Mouse (Mus musculus): ENCODE results near the gene Pop5. TPM values are rescaled to one million over a fixed set of nuclear protein-coding genes. Genes with fewer than 3 reads are reported as not detected.

The Pop5 gene
- polyA plus RNA-seq, 1 experiment, result 38.3 TPM

DNA sequence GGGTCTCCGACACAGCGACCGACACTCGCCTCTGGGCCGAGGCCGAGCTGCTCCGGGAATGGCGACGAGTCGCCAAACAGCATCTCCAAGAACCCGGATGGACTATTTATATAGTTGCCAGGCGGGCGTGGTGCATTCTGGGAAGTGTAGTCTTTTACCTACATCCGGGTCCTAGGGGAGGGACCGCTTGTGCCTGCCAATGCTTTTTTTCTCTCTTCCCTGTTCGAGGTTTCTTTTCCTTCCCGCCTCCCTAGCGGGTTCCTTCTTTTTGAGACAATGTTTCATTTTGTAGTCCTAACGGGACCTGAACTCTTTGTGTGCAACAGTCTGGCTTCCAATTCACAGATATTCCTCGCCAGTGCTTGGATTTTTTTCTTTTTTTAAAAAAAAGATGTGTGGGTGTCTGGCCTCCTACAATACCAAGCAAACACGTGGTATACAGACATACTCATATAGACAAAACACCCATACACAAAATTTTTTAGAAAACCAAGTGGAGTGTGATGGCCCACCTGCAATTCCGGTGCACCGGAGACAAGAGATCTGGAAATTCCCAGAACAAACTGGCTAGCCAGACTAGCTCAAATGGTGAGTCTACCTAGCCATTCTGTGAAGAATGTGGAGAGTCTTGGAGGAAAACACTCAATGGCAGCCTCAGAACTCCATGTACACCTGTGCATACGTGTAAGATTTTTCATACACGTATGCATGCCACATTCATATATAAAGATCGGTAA is 37.3 kb downstream of the Pop5 start, which contains the start of gene Rnf10:
Gene Rnf10, minus strand, starts transcription at position 87 of the 737 bp plus-strand sequence.
- H3K27ac ChIP-seq (ENCODE audit: insufficient read depth, low read depth, low read length), result peak within 1 kb of the TSS; percentile 57
- peak; percentile 97 for TF ChIP-seq POLR2A (IDR thresholded peaks at IDR 0.05; ENCODE audit: borderline replicate concordance, low read depth, low read length)
- no peak for TF ChIP-seq CTCF (IDR thresholded peaks at IDR 0.05; ENCODE audit: low read depth, low read length)
- H3K4me3 ChIP-seq (ENCODE audit: insufficient read depth, low read length), result peak within 1 kb of the TSS; percentile 98
- H3K4me1 ChIP-seq (ENCODE audit: control insufficient read depth, insufficient read depth, low read length), result peaks cover 43% of the 10 kb centered on the region

DNA sequence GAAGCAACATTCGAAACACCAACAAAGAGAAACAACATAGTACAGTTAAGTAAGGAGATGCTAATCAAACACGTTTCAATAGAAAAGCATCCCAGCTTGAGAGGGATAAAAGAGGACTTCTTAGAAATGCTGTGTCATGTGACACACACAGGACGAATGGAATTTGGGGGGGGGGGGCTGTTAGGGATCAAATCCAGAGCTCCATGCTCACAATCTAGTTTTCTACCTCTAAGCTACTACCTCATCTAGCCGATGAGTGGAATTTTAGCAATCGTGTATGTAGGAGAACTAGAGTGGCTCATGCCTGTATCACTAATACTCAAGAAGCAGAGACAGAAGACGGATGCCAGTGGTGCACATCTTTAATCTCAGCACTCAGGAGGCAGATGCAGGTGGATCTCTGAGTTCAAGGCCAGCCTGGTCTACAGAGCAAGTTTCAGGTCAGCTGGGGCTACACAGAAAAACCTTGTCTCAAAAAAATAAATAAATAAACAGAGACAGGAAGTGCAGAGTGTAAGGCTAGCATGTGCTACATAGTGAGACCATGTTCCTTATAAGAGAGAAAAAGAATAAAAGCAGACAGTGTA is 38.0 kb downstream of the Pop5 start:
- peak overlapping the region; percentile 46; the same call in 1 of the 2 replicates for H3K4me3 ChIP-seq (ENCODE audit: insufficient read depth, low read length)
- peak overlapping the region; percentile 55 for H3K27ac ChIP-seq (ENCODE audit: insufficient read depth, low read depth, low read length)
- peaks cover 37% of the 10 kb centered on the region for H3K4me1 ChIP-seq (ENCODE audit: control insufficient read depth, insufficient read depth, low read length)
- TF ChIP-seq CTCF (IDR thresholded peaks at IDR 0.05; ENCODE audit: low read depth, low read length), result no peak
- TF ChIP-seq POLR2A (IDR thresholded peaks at IDR 0.05; ENCODE audit: borderline replicate concordance, low read depth, low read length), result no peak

- Histone ChIP-seq H3K4me3 (ENCODE audit: insufficient read depth, low read length) (no peak overlapping the region), H3K4me1 (ENCODE audit: control insufficient read depth, insufficient read depth, low read length) (peaks cover 30% of the 10 kb centered on the region), H3K27ac (ENCODE audit: insufficient read depth, low read depth, low read length) (no peak overlapping the region)
- TF ChIP-seq CTCF (IDR thresholded peaks at IDR 0.05; ENCODE audit: low read depth, low read length), result no peak
- TF ChIP-seq POLR2A (IDR thresholded peaks at IDR 0.05; ENCODE audit: borderline replicate concordance, low read depth, low read length), result no peak
These were observed 38.7 kb downstream of the Pop5 start for GRCm38 (mm10) chr5:115274353-115274752.

DNA sequence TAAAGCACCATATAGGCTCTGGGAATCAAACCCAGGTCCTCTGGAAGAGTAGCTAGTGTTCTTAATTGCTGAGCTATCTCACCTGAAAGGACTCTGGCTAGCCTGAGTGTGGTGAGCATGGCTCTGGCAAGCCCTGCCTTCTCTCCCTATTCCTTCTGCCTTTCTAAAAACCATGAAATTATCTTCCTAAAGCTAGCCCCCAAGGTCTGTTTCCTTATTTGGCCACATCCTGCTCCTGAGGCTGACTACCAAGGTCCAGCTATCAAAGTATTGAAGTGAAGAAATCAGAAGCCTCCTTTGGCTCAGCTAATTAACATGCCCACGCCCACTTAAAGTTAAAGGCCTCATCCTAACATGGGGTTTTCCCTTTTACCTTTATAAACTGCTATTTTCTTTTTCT is 39.1 kb downstream of the Pop5 start:
- TF ChIP-seq POLR2A (IDR thresholded peaks at IDR 0.05; ENCODE audit: borderline replicate concordance, low read depth, low read length) (no peak), CTCF (IDR thresholded peaks at IDR 0.05; ENCODE audit: low read depth, low read length) (no peak)
- Histone ChIP-seq H3K4me1 (ENCODE audit: control insufficient read depth, insufficient read depth, low read length) (peaks cover 26% of the 10 kb centered on the region), H3K4me3 (ENCODE audit: insufficient read depth, low read length) (no peak overlapping the region), H3K27ac (ENCODE audit: insufficient read depth, low read depth, low read length) (no peak overlapping the region)

GRCm38 (mm10) chr5:115275998-115276397 is 40.4 kb downstream of the Pop5 start:
- Histone ChIP-seq H3K4me1 (ENCODE audit: control insufficient read depth, insufficient read depth, low read length) (peaks cover 21% of the 10 kb centered on the region), H3K4me3 (ENCODE audit: insufficient read depth, low read length) (no peak overlapping the region)

GRCm38 (mm10) chr5:115278053-115278452 is 42.4 kb downstream of the Pop5 start:
- no peak overlapping the region for H3K4me3 ChIP-seq (ENCODE audit: insufficient read depth, low read length)
- H3K27ac ChIP-seq (ENCODE audit: insufficient read depth, low read depth, low read length), result no peak overlapping the region
- H3K4me1 ChIP-seq (ENCODE audit: control insufficient read depth, insufficient read depth, low read length), result peaks cover 26% of the 10 kb centered on the region
- no peak for TF ChIP-seq POLR2A (IDR thresholded peaks at IDR 0.05; ENCODE audit: borderline replicate concordance, low read depth, low read length)
- no peak for TF ChIP-seq CTCF (IDR thresholded peaks at IDR 0.05; ENCODE audit: low read depth, low read length)

More at GRCm38 (mm10) chr5:115275998-115276397, 40.4 kb downstream of the Pop5 start:
- TF ChIP-seq CTCF (IDR thresholded peaks at IDR 0.05; ENCODE audit: low read depth, low read length) (0 out of 2 replicates have a peak, but pooled peaks have one; percentile 20), POLR2A (IDR thresholded peaks at IDR 0.05; ENCODE audit: borderline replicate concordance, low read depth, low read length) (no peak)
- H3K27ac ChIP-seq (ENCODE audit: insufficient read depth, low read depth, low read length), result no peak overlapping the region

DNA sequence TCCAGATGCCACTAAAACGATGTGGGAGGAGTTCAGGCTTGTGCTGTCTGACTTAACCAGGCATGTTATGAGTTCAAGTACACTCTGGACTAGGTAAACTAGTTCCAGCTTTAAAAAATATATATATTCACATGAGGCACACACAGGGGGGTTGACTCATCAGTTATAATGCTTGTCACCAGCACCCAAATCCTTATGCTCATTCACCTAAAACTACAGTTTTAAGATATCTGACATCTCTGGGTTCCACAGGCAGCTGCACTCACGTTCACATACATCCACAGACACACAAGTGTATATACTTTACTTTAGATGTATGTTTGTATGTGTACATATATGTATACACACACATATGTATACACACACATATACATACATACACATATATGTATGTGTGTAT is 43.1 kb downstream of the Pop5 start:
- peaks cover 19% of the 10 kb centered on the region for H3K4me1 ChIP-seq (ENCODE audit: control insufficient read depth, insufficient read depth, low read length)
- no peak for TF ChIP-seq POLR2A (IDR thresholded peaks at IDR 0.05; ENCODE audit: borderline replicate concordance, low read depth, low read length)
- no peak for TF ChIP-seq CTCF (IDR thresholded peaks at IDR 0.05; ENCODE audit: low read depth, low read length)
- no peak overlapping the region for H3K27ac ChIP-seq (ENCODE audit: insufficient read depth, low read depth, low read length)

DNA sequence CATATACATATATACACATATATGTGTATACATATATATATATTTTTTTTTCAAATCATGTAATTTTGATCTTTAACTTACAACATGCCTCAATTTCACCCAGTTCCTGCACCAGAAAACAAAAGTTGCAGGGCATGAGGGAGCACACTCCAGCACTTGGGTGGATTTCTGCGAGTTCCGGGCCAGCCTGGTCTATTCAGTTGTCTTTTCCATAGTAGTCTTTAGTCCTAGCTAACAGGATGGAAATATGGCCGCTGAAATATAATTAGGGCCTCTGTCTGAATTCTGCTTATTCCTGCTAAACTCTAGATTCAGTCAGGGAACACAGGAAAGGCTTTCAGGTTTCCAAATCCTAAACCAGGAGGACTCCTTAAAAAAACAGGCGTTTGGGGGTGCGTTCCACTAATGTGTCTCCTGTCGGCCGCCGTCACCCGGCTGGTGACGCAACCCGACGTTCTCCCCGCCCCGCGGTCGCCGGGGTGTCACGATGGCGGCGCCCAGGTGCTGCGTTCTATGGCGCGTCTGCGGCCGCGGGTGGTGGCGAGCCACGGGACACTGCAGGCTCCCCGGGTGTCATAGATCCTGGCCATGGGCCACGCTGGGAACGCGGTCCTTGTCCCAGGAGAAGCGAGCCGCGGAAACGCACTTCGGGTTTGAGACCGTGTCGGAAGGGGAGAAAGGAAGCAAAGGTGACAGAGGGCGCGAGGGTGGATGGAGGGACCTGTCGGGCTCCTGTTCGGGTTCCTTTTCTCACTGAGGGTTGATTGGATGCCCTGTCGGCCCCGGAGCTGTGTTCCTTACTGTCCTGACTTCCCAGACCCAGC is 43.8 kb downstream of the Pop5 start, which contains the start of gene Coq5:
Gene Coq5, plus strand, starts transcription at position 441 of the 824 bp plus-strand sequence.
- Histone ChIP-seq H3K27ac (ENCODE audit: insufficient read depth, low read depth, low read length) (peak within 1 kb of the TSS; percentile 46), H3K4me1 (ENCODE audit: control insufficient read depth, insufficient read depth, low read length) (peaks cover 15% of the 10 kb centered on the region), H3K4me3 (ENCODE audit: insufficient read depth, low read length) (peak within 1 kb of the TSS; percentile 87)
- TF ChIP-seq CTCF (IDR thresholded peaks at IDR 0.05; ENCODE audit: low read depth, low read length), result no peak
- no peak for TF ChIP-seq POLR2A (IDR thresholded peaks at IDR 0.05; ENCODE audit: borderline replicate concordance, low read depth, low read length)

More for the DNA sequence above, 43.1 kb downstream of the Pop5 start:
- no peak overlapping the region for H3K4me3 ChIP-seq (ENCODE audit: insufficient read depth, low read length)

DNA sequence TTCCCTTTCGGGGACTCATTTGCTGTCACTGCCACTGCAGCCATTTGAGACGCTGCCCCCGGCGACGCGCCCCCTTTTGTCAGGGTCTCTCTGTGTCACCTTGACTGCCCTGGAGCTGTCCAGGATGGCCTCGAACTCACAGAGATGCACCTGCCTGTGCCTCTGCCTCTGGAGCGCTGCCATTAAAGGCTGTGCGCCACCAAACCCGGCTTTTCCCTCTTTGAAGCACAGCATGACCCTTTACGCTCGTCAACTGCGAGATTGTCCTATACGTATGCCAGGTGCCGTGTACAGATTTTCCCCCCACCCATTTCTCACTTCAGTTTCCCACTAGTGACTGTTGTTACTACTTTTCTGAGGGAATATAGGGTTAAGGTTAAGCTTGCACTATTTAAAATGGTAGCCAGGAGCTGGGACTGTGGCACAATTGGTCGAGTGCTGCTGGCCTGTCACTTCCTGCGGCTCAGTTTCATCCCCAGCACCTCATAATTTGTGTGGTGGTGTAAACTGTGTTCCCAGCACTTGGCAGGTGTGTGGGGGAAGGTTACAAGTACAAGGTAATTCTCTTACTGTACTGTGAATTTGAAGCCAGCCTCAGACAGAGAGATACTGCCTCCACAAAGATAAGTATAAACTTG is 44.5 kb downstream of the Pop5 start:
- H3K27ac ChIP-seq (ENCODE audit: insufficient read depth, low read depth, low read length), result peak overlapping the region; percentile 46
- TF ChIP-seq CTCF (IDR thresholded peaks at IDR 0.05; ENCODE audit: low read depth, low read length), result no peak
- no peak for TF ChIP-seq POLR2A (IDR thresholded peaks at IDR 0.05; ENCODE audit: borderline replicate concordance, low read depth, low read length)

More for the DNA sequence above, 44.5 kb downstream of the Pop5 start:
- peak overlapping the region; percentile 87 for H3K4me3 ChIP-seq (ENCODE audit: insufficient read depth, low read length)
- H3K4me1 ChIP-seq (ENCODE audit: control insufficient read depth, insufficient read depth, low read length), result peaks cover 11% of the 10 kb centered on the region

All from bone marrow macrophage, adult 2 months (primary cell).